Mouse (Mus musculus): ENCODE measurements around the gene Trappc11.

GRCm38 (mm10) chr8:47461650-47462049 lies 71.6 kb downstream of the Trappc11 start:
- no peak for TF ChIP-seq POLR2A (IDR thresholded peaks at IDR 0.05; ENCODE audit: extremely low read depth, insufficient read depth, low read length)
- TF ChIP-seq CTCF (IDR thresholded peaks at IDR 0.05; ENCODE audit: low read depth, low read length), result no peak
